Mouse (Mus musculus): ENCODE measurements around the gene Gpsm3. TPM values are rescaled to one million over a fixed set of nuclear protein-coding genes. Genes with fewer than 3 reads are reported as not detected.
A peak's percentile ranks its signal among the peaks of the same experiment; 100 is the strongest.
"Not testable (repeated sequence)": the region's sequence is repeated elsewhere in the genome, so short reads cannot be mapped to it uniquely, and the experiment has no call there.

The Gpsm3 gene
- 2.8 and 3.4 TPM in 2 replicates for polyA plus RNA-seq (2015; fragmentation: Nextera tagmentation; extraction: Ambion mirVana)

GRCm38 (mm10) chr17:34589681-34590101 lies at the start of gene Gpsm3:
TSS of gene Gpsm3 (plus strand) at chr17:34589806.
- ATAC-seq, result no peak

GRCm38 (mm10) chr17:34543567-34543966 lies 46.0 kb upstream of the Gpsm3 start:
- not testable (repeated sequence) for H3K36me3 ChIP-seq; H3K4me3 ChIP-seq (replicated peaks); H3K4me2 ChIP-seq (replicated peaks); ATAC-seq; H3K27ac ChIP-seq; H3K27me3 ChIP-seq; H3K9me3 ChIP-seq; H3K4me1 ChIP-seq (replicated peaks); H3K9ac ChIP-seq (replicated peaks)
- WGBS, result 92% methylated on average over 13 of the region's 13 CpGs

More at GRCm38 (mm10) chr17:34589681-34590101, at the start of gene Gpsm3:
- WGBS, result 30% methylated on average over 7 of the region's 7 CpGs
- H3K4me1 ChIP-seq (replicated peaks), result peaks cover 76% of the 10 kb centered on the region
- peaks cover 2% of the 10 kb centered on the region for H3K36me3 ChIP-seq
- H3K9me3 ChIP-seq, result no peaks in the 10 kb centered on the region
- H3K4me2 ChIP-seq (replicated peaks), result peak within 1 kb of the TSS; percentile 96
- H3K4me3 ChIP-seq (replicated peaks), result no peak within 1 kb of the TSS
- H3K27me3 ChIP-seq, result no peaks in the 10 kb centered on the region
- H3K27ac ChIP-seq, result peak within 1 kb of the TSS; percentile 99
- 0 out of 2 replicates have a peak within 1 kb of the TSS, but pooled peaks have one; percentile 32 for H3K9ac ChIP-seq (replicated peaks)

- Histone ChIP-seq H3K27ac (no peak overlapping the region), H3K36me3 (no peaks in the 10 kb centered on the region), H3K27me3 (no peaks in the 10 kb centered on the region), H3K9me3 (no peaks in the 10 kb centered on the region), H3K4me3 (replicated peaks) (no peak overlapping the region), H3K4me2 (replicated peaks) (no peak overlapping the region), H3K4me1 (replicated peaks) (no peaks in the 10 kb centered on the region), H3K9ac (replicated peaks) (no peak overlapping the region)
- ATAC-seq, result no peak
- WGBS, result 93% methylated on average over 1 of the region's 1 CpGs
Measured at GRCm38 (mm10) chr17:34546797-34547196, 42.8 kb upstream of the Gpsm3 start.

GRCm38 (mm10) chr17:34547601-34548000 lies 42.0 kb upstream of the Gpsm3 start:
- no peak overlapping the region for H3K4me2 ChIP-seq (replicated peaks)
- H3K4me3 ChIP-seq (replicated peaks), result no peak overlapping the region
- WGBS, result 94% methylated on average over 4 of the region's 4 CpGs
- H3K27ac ChIP-seq, result no peak overlapping the region
- H3K9me3 ChIP-seq, result no peaks in the 10 kb centered on the region
- H3K4me1 ChIP-seq (replicated peaks), result no peaks in the 10 kb centered on the region
- no peak for ATAC-seq
- no peak overlapping the region for H3K9ac ChIP-seq (replicated peaks)
- no peaks in the 10 kb centered on the region for H3K27me3 ChIP-seq
- H3K36me3 ChIP-seq, result no peaks in the 10 kb centered on the region

- Histone ChIP-seq H3K4me3 (replicated peaks) (no peak overlapping the region), H3K27me3 (no peaks in the 10 kb centered on the region), H3K4me1 (replicated peaks) (no peaks in the 10 kb centered on the region), H3K9me3 (no peaks in the 10 kb centered on the region), H3K9ac (replicated peaks) (no peak overlapping the region), H3K4me2 (replicated peaks) (no peak overlapping the region), H3K27ac (no peak overlapping the region), H3K36me3 (no peaks in the 10 kb centered on the region)
- whole genome bisulfite sequencing, result 89% methylated on average over 3 of the region's 3 CpGs
- no peak for ATAC-seq
Measured at GRCm38 (mm10) chr17:34549156-34549555, 40.5 kb upstream of the Gpsm3 start.

- H3K4me2 ChIP-seq (replicated peaks), result no peak overlapping the region
- H3K9ac ChIP-seq (replicated peaks), result no peak overlapping the region
- H3K27me3 ChIP-seq, result no peaks in the 10 kb centered on the region
- 72% methylated on average over 2 of the region's 2 CpGs for WGBS
- no peak overlapping the region for H3K27ac ChIP-seq
- no peaks in the 10 kb centered on the region for H3K9me3 ChIP-seq
- no peak for ATAC-seq
- no peak overlapping the region for H3K4me3 ChIP-seq (replicated peaks)
- H3K4me1 ChIP-seq (replicated peaks), result no peaks in the 10 kb centered on the region
- no peaks in the 10 kb centered on the region for H3K36me3 ChIP-seq
Measured at GRCm38 (mm10) chr17:34549843-34550242, 39.8 kb upstream of the Gpsm3 start.

- no peak overlapping the region for H3K4me2 ChIP-seq (replicated peaks)
- no peak overlapping the region for H3K9ac ChIP-seq (replicated peaks)
- no peaks in the 10 kb centered on the region for H3K36me3 ChIP-seq
- H3K4me1 ChIP-seq (replicated peaks), result no peaks in the 10 kb centered on the region
- 25% methylated on average over 5 of the region's 5 CpGs for WGBS
- no peaks in the 10 kb centered on the region for H3K9me3 ChIP-seq
- no peak overlapping the region for H3K27ac ChIP-seq
- H3K4me3 ChIP-seq (replicated peaks), result no peak overlapping the region
- H3K27me3 ChIP-seq, result no peaks in the 10 kb centered on the region
- ATAC-seq, result no peak
Measured at GRCm38 (mm10) chr17:34555483-34555882, 34.1 kb upstream of the Gpsm3 start.

- H3K4me3 ChIP-seq (replicated peaks), result no peak overlapping the region
- H3K9ac ChIP-seq (replicated peaks), result no peak overlapping the region
- 84% methylated on average over 8 of the region's 8 CpGs for WGBS
- 0 out of 2 replicates have a peak, but pooled peaks cover 5% of the 10 kb centered on the region for H3K4me1 ChIP-seq (replicated peaks)
- no peak for ATAC-seq
- H3K27me3 ChIP-seq, result no peaks in the 10 kb centered on the region
- H3K9me3 ChIP-seq, result no peaks in the 10 kb centered on the region
- no peak overlapping the region for H3K27ac ChIP-seq
- H3K4me2 ChIP-seq (replicated peaks), result no peak overlapping the region
- no peaks in the 10 kb centered on the region for H3K36me3 ChIP-seq
Measured at GRCm38 (mm10) chr17:34556406-34556805, 33.2 kb upstream of the Gpsm3 start.

- no peak for ATAC-seq
- Histone ChIP-seq H3K4me3 (replicated peaks) (no peak overlapping the region), H3K27ac (no peak overlapping the region), H3K36me3 (no peaks in the 10 kb centered on the region), H3K4me2 (replicated peaks) (no peak overlapping the region), H3K9ac (replicated peaks) (no peak overlapping the region), H3K9me3 (no peaks in the 10 kb centered on the region), H3K4me1 (replicated peaks) (0 out of 2 replicates have a peak, but pooled peaks cover 5% of the 10 kb centered on the region), H3K27me3 (no peaks in the 10 kb centered on the region)
- 81% methylated on average over 11 of the region's 11 CpGs for WGBS
Measured at GRCm38 (mm10) chr17:34557411-34557810, 32.2 kb upstream of the Gpsm3 start.

- Histone ChIP-seq H3K4me2 (replicated peaks) (no peak overlapping the region), H3K9ac (replicated peaks) (no peak overlapping the region), H3K36me3 (no peaks in the 10 kb centered on the region), H3K27me3 (no peaks in the 10 kb centered on the region), H3K27ac (no peak overlapping the region), H3K9me3 (no peaks in the 10 kb centered on the region), H3K4me3 (replicated peaks) (no peak overlapping the region), H3K4me1 (replicated peaks) (peaks cover 6% of the 10 kb centered on the region; the same call in 1 of the 2 replicates)
- ATAC-seq, result no peak
- 89% methylated on average over 7 of the region's 7 CpGs for WGBS
Measured at GRCm38 (mm10) chr17:34559116-34559515, 30.5 kb upstream of the Gpsm3 start.

GRCm38 (mm10) chr17:34559895-34560294 lies 29.7 kb upstream of the Gpsm3 start:
- H3K9me3 ChIP-seq, result no peaks in the 10 kb centered on the region
- peaks cover 10% of the 10 kb centered on the region; the same call in 1 of the 2 replicates for H3K4me1 ChIP-seq (replicated peaks)
- no peaks in the 10 kb centered on the region for H3K36me3 ChIP-seq
- no peak for ATAC-seq
- H3K27me3 ChIP-seq, result no peaks in the 10 kb centered on the region
- H3K4me3 ChIP-seq (replicated peaks), result no peak overlapping the region
- no peak overlapping the region for H3K27ac ChIP-seq
- H3K4me2 ChIP-seq (replicated peaks), result no peak overlapping the region
- H3K9ac ChIP-seq (replicated peaks), result no peak overlapping the region
- 40% methylated on average over 15 of the region's 15 CpGs for WGBS

GRCm38 (mm10) chr17:34560438-34560837 lies 29.2 kb upstream of the Gpsm3 start:
- 93% methylated on average over 6 of the region's 6 CpGs for WGBS
- no peak overlapping the region for H3K9ac ChIP-seq (replicated peaks)
- H3K9me3 ChIP-seq, result no peaks in the 10 kb centered on the region
- no peak for ATAC-seq
- no peak overlapping the region for H3K27ac ChIP-seq
- H3K27me3 ChIP-seq, result no peaks in the 10 kb centered on the region
- peaks cover 10% of the 10 kb centered on the region; the same call in 1 of the 2 replicates for H3K4me1 ChIP-seq (replicated peaks)
- H3K4me2 ChIP-seq (replicated peaks), result no peak overlapping the region
- no peaks in the 10 kb centered on the region for H3K36me3 ChIP-seq
- no peak overlapping the region for H3K4me3 ChIP-seq (replicated peaks)

- WGBS, result 38% methylated on average over 8 of the region's 8 CpGs
- H3K9me3 ChIP-seq, result no peaks in the 10 kb centered on the region
- H3K27ac ChIP-seq, result peak overlapping the region; percentile 25; the same call in 1 of the 2 replicates
Measured at GRCm38 (mm10) chr17:34561200-34561599, 28.4 kb upstream of the Gpsm3 start.

More at GRCm38 (mm10) chr17:34561200-34561599, 28.4 kb upstream of the Gpsm3 start:
- no peak overlapping the region for H3K4me2 ChIP-seq (replicated peaks)
- H3K36me3 ChIP-seq, result no peaks in the 10 kb centered on the region
- H3K9ac ChIP-seq (replicated peaks), result no peak overlapping the region; the same call in 1 of the 2 replicates
- peaks cover 10% of the 10 kb centered on the region; the same call in 1 of the 2 replicates for H3K4me1 ChIP-seq (replicated peaks)
- 0 out of 2 replicates have a peak, but pooled peaks have one; percentile 34 for ATAC-seq
- H3K4me3 ChIP-seq (replicated peaks), result no peak overlapping the region
- no peaks in the 10 kb centered on the region for H3K27me3 ChIP-seq
